In the genomic region with DNA sequence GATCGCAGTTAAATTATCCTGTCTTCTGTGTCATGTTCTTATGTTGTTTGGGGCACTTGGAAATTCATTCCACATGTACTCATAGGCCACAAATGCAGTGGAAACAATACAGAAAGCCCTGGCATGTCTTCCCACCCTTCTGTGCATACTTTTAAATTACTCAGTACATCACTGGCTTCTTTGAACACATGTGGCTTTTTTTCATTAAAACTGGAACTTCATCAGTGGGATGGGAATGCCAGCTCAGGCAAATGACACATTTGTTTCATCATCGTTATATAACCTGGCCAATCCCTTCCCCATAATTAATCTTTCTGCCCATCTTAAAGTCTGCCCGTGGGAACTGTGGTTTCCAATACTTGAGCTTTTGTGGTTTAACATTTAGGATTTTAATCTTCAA, we compare ENCODE assay signal across 25 mouse cellular contexts.
DNase-seq lines count a peak whose midpoint lies in the region; ATAC-seq and TF ChIP-seq lines count a peak whose summit lies in the region.
"Had no signal": no experiment of that assay in that cellular context is flagged by ENCODE, and none has a peak within 500 bp of the region (broad histone marks: within the 10 kb centered on the region; RNA-seq: fewer than 3 reads in every experiment).

No protein-coding gene starts in this region.

- H3K27me3 ChIP-seq in hindbrain, postnatal 0 days (ENCODE audit: insufficient read depth, low read length) = no peaks in the 10 kb centered on the region
- H3K27me3 ChIP-seq: embryonic facial prominence, embryonic 12.5 days; embryonic facial prominence, embryonic 15.5 days; forebrain, embryonic 12.5 days had no signal

- H3K4me2 ChIP-seq in hindbrain, postnatal 0 days (ENCODE audit: low read depth, low read length) = no peak overlapping the region
- H3K4me2 ChIP-seq: embryonic facial prominence, embryonic 12.5 days; embryonic facial prominence, embryonic 15.5 days; forebrain, embryonic 12.5 days had no signal

- H3K9me3 ChIP-seq in hindbrain, postnatal 0 days (ENCODE audit: low read length) = no peaks in the 10 kb centered on the region
- H3K9me3 ChIP-seq: embryonic facial prominence, embryonic 12.5 days; embryonic facial prominence, embryonic 15.5 days; forebrain, embryonic 10.5 days; forebrain, embryonic 12.5 days had no signal

- H3K27ac ChIP-seq in hindbrain, postnatal 0 days = no peak overlapping the region
- H3K27ac ChIP-seq: embryonic facial prominence, embryonic 12.5 days; embryonic facial prominence, embryonic 15.5 days; forebrain, embryonic 10.5 days; forebrain, embryonic 12.5 days had no signal

- peak; percentile 48 for DNase-seq in 3134 (ENCODE audit: extremely low read depth, insufficient read length, low spot score)
- DNase-seq in 3T3-L1 (ENCODE audit: low read depth, low spot score) = peak; percentile 83
- peak; percentile 19 for DNase-seq in adipocyte (ENCODE audit: low spot score)
- DNase-seq in hindbrain, postnatal 0 days (ENCODE audit: low spot score) = no peak
- DNase-seq in heart, adult 9 months (ENCODE audit: low spot score in 2 of 2) = no peak
- DNase-seq: adrenal gland, adult 2 months; adrenal gland, postnatal 10 days; adrenal gland, postnatal 25 days; cerebellum, adult 11 months; cerebellum, adult 18-20 months; cerebellum, adult 8-10 months; cerebellum, adult 9-11 months; cerebellum, postnatal 14 days; cerebellum, postnatal 36 days; embryo, embryonic 11 days had no signal

- no peak for ATAC-seq in hindbrain, postnatal 0 days
- ATAC-seq in monocyte, adult 5-6 weeks (replicated peaks; ENCODE audit: insufficient number of reproducible peaks, low FRiP score, low TSS enrichment, poor library complexity, severe bottlenecking) = no peak
- ATAC-seq: activated CD4-positive, CD25-positive, alpha-beta regulatory T cell, adult 4 months; forebrain, embryonic 14.5 days; forebrain, embryonic 16.5 days; Patski had no signal

- no peak overlapping the region for H3K9ac ChIP-seq in hindbrain, postnatal 0 days (replicated peaks; ENCODE audit: low read length)
- H3K9ac ChIP-seq: embryonic facial prominence, embryonic 12.5 days; embryonic facial prominence, embryonic 15.5 days; forebrain, embryonic 12.5 days had no signal

- TF ChIP-seq CTCF in hindbrain, postnatal 0 days (IDR thresholded peaks at IDR 0.05; ENCODE audit: low read depth) = no peak

- no peak overlapping the region for H3K4me3 ChIP-seq in hindbrain, postnatal 0 days (ENCODE audit: low read length)
- H3K4me3 ChIP-seq: embryonic facial prominence, embryonic 12.5 days; embryonic facial prominence, embryonic 15.5 days; erythroblast, embryonic 14.5 days; forebrain, embryonic 10.5 days; forebrain, embryonic 12.5 days had no signal

- 90% methylated on average over 3 of the region's 3 CpGs for WGBS in hindbrain, postnatal 0 days

- no peaks in the 10 kb centered on the region for H3K36me3 ChIP-seq in hindbrain, postnatal 0 days (ENCODE audit: insufficient read depth, low read length)
- H3K36me3 ChIP-seq: embryonic facial prominence, embryonic 12.5 days; embryonic facial prominence, embryonic 15.5 days; forebrain, embryonic 10.5 days; forebrain, embryonic 12.5 days had no signal

- no peaks in the 10 kb centered on the region for H3K4me1 ChIP-seq in hindbrain, postnatal 0 days (ENCODE audit: insufficient read depth, low read length)
- H3K4me1 ChIP-seq: embryonic facial prominence, embryonic 12.5 days; embryonic facial prominence, embryonic 15.5 days; forebrain, embryonic 10.5 days; forebrain, embryonic 12.5 days had no signal

Comparison
In these comparisons a context has a peak if more than half of its experiments do, and no peak if none do; other contexts are left out.
1. DNase-seq: peak in 3134 (single experiment), 3T3-L1 (single experiment) and adipocyte (single experiment); none in hindbrain, postnatal 0 days (single experiment) and heart, adult 9 months (0 of 2).